Mouse (Mus musculus) hindbrain, embryonic 16.5 days (tissue): ENCODE results near the gene Utf1. TPM values are rescaled to one million over a fixed set of nuclear protein-coding genes. Genes with fewer than 3 reads are reported as not detected.

Experiments used
- ATAC-seq: fragments of 200-750 bp; cut with Nextera tagmentation; 2 replicates; pipeline ENCODE4 v1.8.0; 2017; ENCODE audit warnings: moderate TSS enrichment, moderate library complexity
- H3K27ac ChIP-seq: fragments of 300-500 bp; sonication (generic); 2 replicates; pipeline ENCODE4 v1.5.1; 2014; ENCODE audit warnings: low read depth, mild to moderate bottlenecking, control low read depth, low read length, moderate library complexity
- H3K27me3 ChIP-seq: fragments of 300-500 bp; sonication (generic); replicated peaks from 2 replicates; pipeline ENCODE4 v1.6.1; 2014; ENCODE audit warnings: low read length; ENCODE audit not compliant: control insufficient read depth, insufficient read depth
- H3K36me3 ChIP-seq: fragments of 300-500 bp; sonication (generic); 2 replicates; pipeline ENCODE4 v1.6.1; 2014; ENCODE audit warnings: mild to moderate bottlenecking, low read length, moderate library complexity, mixed read lengths; ENCODE audit not compliant: control insufficient read depth, insufficient read depth
- H3K4me1 ChIP-seq: fragments of 300-500 bp; sonication (generic); 2 replicates; pipeline ENCODE4 v1.6.1; 2014; ENCODE audit warnings: low read depth, low read length; ENCODE audit not compliant: control insufficient read depth, insufficient read depth
- H3K4me2 ChIP-seq: fragments of 300-500 bp; sonication (generic); 2 replicates; pipeline ENCODE4 v1.6.1; 2014; ENCODE audit warnings: mild to moderate bottlenecking, low read length, control low read depth, moderate library complexity
- H3K4me3 ChIP-seq: fragments of 300-500 bp; sonication (generic); 2 replicates; pipeline ENCODE4 v1.5.1; 2014; ENCODE audit warnings: mild to moderate bottlenecking, low read length, control low read depth, moderate library complexity
- H3K9ac ChIP-seq: fragments of 300-500 bp; sonication (generic); 2 replicates; pipeline ENCODE4 v1.6.1; 2014; ENCODE audit warnings: low read depth, mild to moderate bottlenecking, control low read depth, low read length, moderate library complexity
- H3K9me3 ChIP-seq: fragments of 300-500 bp; sonication (generic); 2 replicates; pipeline ENCODE4 v1.6.1; 2014; ENCODE audit warnings: mild to moderate bottlenecking, low read length, moderate library complexity; ENCODE audit not compliant: control insufficient read depth
- WGBS: fragments of 180-500 bp; shearing (Covaris S2); extraction: QIAGEN DNeasy Blood & Tissue Kit; methylation state at CpG from one replicate; pipeline ENCODE4 v1.1.7; 2014; 5-methylcytosine and 5-hydroxymethylcytosine counted together
- polyA plus RNA-seq: library from polyadenylated mRNA; unstranded; fragments of >200 nt; fragmentation: Nextera tagmentation; extraction: Ambion mirVana; gene quantifications from 2 replicates; pipeline ENCODE4 v1.2.1, GENCODE M21; 2015

The Utf1 gene
- not detected in 2 replicates for polyA plus RNA-seq

- under 1% methylated on average over 58 of the region's 59 CpGs for WGBS
- H3K27ac ChIP-seq = no peak within 1 kb of the TSS
Measured at GRCm38 (mm10) chr7:139943674-139944281, at the start of gene Utf1. Gene Utf1, plus strand, starts transcription at chr7:139943789.

GRCm38 (mm10) chr7:139894655-139895557, 48.7 kb upstream of the Utf1 start, which contains the start of gene Kndc1:
Gene Kndc1, plus strand, starts transcription at chr7:139894696.
- Histone ChIP-seq H3K9ac (peak within 1 kb of the TSS; percentile 88), H3K4me3 (peak within 1 kb of the TSS; percentile 55), H3K36me3 (no peaks in the 10 kb centered on the region), H3K27me3 (peaks cover 10% of the 10 kb centered on the region), H3K27ac (peak within 1 kb of the TSS; percentile 16; the same call in 1 of the 2 replicates), H3K4me2 (peak within 1 kb of the TSS; percentile 68), H3K9me3 (no peaks in the 10 kb centered on the region), H3K4me1 (peaks cover 18% of the 10 kb centered on the region)
- under 1% methylated on average over 50 of the region's 50 CpGs for WGBS
- peak; percentile 82 for ATAC-seq

More at GRCm38 (mm10) chr7:139943674-139944281, at the start of gene Utf1:
- Histone ChIP-seq H3K27me3 (peaks cover 47% of the 10 kb centered on the region), H3K9ac (0 out of 2 replicates have a peak within 1 kb of the TSS, but pooled peaks have one; percentile 25), H3K4me1 (peaks cover 8% of the 10 kb centered on the region), H3K36me3 (no peaks in the 10 kb centered on the region), H3K4me2 (peak within 1 kb of the TSS; percentile 55), H3K9me3 (no peaks in the 10 kb centered on the region), H3K4me3 (peak within 1 kb of the TSS; percentile 33)
- peak; percentile 56 for ATAC-seq

GRCm38 (mm10) chr7:139896271-139896670, 47.3 kb upstream of the Utf1 start:
- H3K27ac ChIP-seq = no peak overlapping the region
- no peaks in the 10 kb centered on the region for H3K9me3 ChIP-seq
- H3K4me1 ChIP-seq = peaks cover 18% of the 10 kb centered on the region
- H3K36me3 ChIP-seq = no peaks in the 10 kb centered on the region
- peak overlapping the region; percentile 55 for H3K4me3 ChIP-seq
- ATAC-seq = no peak
- H3K27me3 ChIP-seq = peaks cover 10% of the 10 kb centered on the region
- H3K4me2 ChIP-seq = peak overlapping the region; percentile 68
- WGBS = 77% methylated on average over 7 of the region's 7 CpGs
- H3K9ac ChIP-seq = no peak overlapping the region; the same call in 1 of the 2 replicates

GRCm38 (mm10) chr7:139896796-139897195, 46.8 kb upstream of the Utf1 start:
- H3K27ac ChIP-seq = no peak overlapping the region
- no peak overlapping the region for H3K9ac ChIP-seq
- no peaks in the 10 kb centered on the region for H3K36me3 ChIP-seq
- H3K9me3 ChIP-seq = no peaks in the 10 kb centered on the region
- H3K4me2 ChIP-seq = no peak overlapping the region
- peaks cover 10% of the 10 kb centered on the region for H3K27me3 ChIP-seq
- no peak overlapping the region for H3K4me3 ChIP-seq
- ATAC-seq = no peak
- 86% methylated on average over 7 of the region's 7 CpGs for WGBS
- H3K4me1 ChIP-seq = peaks cover 18% of the 10 kb centered on the region

GRCm38 (mm10) chr7:139898606-139899005, 45.0 kb upstream of the Utf1 start:
- H3K27ac ChIP-seq = no peak overlapping the region
- peaks cover 4% of the 10 kb centered on the region; the same call in 1 of the 2 replicates for H3K27me3 ChIP-seq
- H3K4me2 ChIP-seq = no peak overlapping the region
- no peaks in the 10 kb centered on the region for H3K9me3 ChIP-seq
- ATAC-seq = no peak
- whole genome bisulfite sequencing = 76% methylated on average over 2 of the region's 2 CpGs
- peaks cover 18% of the 10 kb centered on the region for H3K4me1 ChIP-seq
- H3K36me3 ChIP-seq = no peaks in the 10 kb centered on the region
- no peak overlapping the region for H3K4me3 ChIP-seq
- H3K9ac ChIP-seq = no peak overlapping the region

- no peak for ATAC-seq
- Histone ChIP-seq H3K4me3 (no peak overlapping the region), H3K9me3 (no peaks in the 10 kb centered on the region), H3K4me1 (peaks cover 14% of the 10 kb centered on the region), H3K9ac (no peak overlapping the region), H3K36me3 (no peaks in the 10 kb centered on the region), H3K27ac (no peak overlapping the region), H3K27me3 (0 out of 2 replicates have a peak, but pooled peaks cover 3% of the 10 kb centered on the region), H3K4me2 (no peak overlapping the region)
- WGBS = 86% methylated on average over 7 of the region's 7 CpGs
Measured at GRCm38 (mm10) chr7:139899505-139899904, 44.1 kb upstream of the Utf1 start.

- no peak for ATAC-seq
- no peaks in the 10 kb centered on the region for H3K36me3 ChIP-seq
- H3K27me3 ChIP-seq = 0 out of 2 replicates have a peak, but pooled peaks cover 3% of the 10 kb centered on the region
- no peak overlapping the region for H3K9ac ChIP-seq
- no peak overlapping the region for H3K4me2 ChIP-seq
- no peaks in the 10 kb centered on the region for H3K9me3 ChIP-seq
- no peak overlapping the region for H3K27ac ChIP-seq
- 95% methylated on average over 7 of the region's 7 CpGs for WGBS
- peaks cover 19% of the 10 kb centered on the region for H3K4me1 ChIP-seq
- H3K4me3 ChIP-seq = no peak overlapping the region
Measured at GRCm38 (mm10) chr7:139900456-139900855, 43.1 kb upstream of the Utf1 start.

GRCm38 (mm10) chr7:139900896-139901295, 42.7 kb upstream of the Utf1 start:
- no peak overlapping the region for H3K4me2 ChIP-seq
- 89% methylated on average over 6 of the region's 6 CpGs for WGBS
- H3K27me3 ChIP-seq = 0 out of 2 replicates have a peak, but pooled peaks cover 1% of the 10 kb centered on the region
- H3K9ac ChIP-seq = no peak overlapping the region
- H3K4me3 ChIP-seq = no peak overlapping the region
- H3K9me3 ChIP-seq = no peaks in the 10 kb centered on the region
- H3K4me1 ChIP-seq = peaks cover 18% of the 10 kb centered on the region
- no peaks in the 10 kb centered on the region for H3K36me3 ChIP-seq
- no peak for ATAC-seq
- no peak overlapping the region for H3K27ac ChIP-seq

GRCm38 (mm10) chr7:139901981-139902380, 41.6 kb upstream of the Utf1 start:
- Histone ChIP-seq H3K4me1 (peaks cover 10% of the 10 kb centered on the region), H3K4me3 (no peak overlapping the region), H3K36me3 (no peaks in the 10 kb centered on the region), H3K27ac (no peak overlapping the region), H3K27me3 (no peaks in the 10 kb centered on the region), H3K9ac (no peak overlapping the region), H3K4me2 (no peak overlapping the region), H3K9me3 (no peaks in the 10 kb centered on the region)
- WGBS = 13% methylated on average over 1 of the region's 1 CpGs
- ATAC-seq = no peak
